Comparison of ENCODE assay signal across 8 mouse cellular contexts in the genomic region with DNA sequence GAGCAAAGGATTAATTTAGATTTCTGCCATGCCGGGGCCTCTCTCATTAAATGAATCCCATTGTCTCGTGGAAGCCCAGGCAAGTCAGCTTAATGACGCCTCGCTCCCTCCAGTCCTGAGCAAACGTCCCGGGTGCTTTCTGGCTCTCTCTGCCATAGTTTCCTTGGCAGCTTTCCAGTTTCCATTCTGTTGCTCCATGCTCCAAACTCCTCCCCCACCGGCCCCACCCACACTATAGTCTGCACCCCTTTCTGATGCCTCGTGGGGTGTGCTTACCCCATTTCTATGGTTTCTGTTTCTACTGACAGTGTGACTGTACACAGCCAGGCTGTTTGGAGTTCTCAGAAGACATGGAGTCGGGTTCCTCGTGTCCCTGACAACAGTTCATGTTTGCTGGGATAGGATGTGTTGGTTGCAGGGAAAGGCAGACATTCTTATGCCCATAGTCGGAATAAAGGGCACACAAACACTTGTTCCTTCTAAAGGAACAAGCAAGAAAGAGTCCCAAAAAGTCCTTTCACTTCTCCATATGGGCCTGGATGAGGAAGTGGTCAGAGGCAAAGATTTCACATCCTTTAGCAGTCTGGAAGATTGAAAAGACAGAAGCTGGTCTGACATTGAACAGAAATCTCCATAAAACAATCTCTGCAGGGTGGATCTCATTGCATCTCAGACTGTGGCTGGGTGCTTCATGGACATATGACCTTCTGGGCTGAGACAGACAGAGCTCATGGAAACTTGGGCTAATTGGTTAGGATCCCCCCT. TPM values are rescaled to one million over a fixed set of nuclear protein-coding genes. Genes with fewer than 3 reads are reported as not detected.
DNase-seq lines count a peak whose midpoint lies in the region; ATAC-seq and TF ChIP-seq lines count a peak whose summit lies in the region.

No protein-coding gene starts in this region.

- peak overlapping the region; percentile 88 for H3K27ac ChIP-seq in forebrain, embryonic 10.5 days
- H3K27ac ChIP-seq in forebrain, embryonic 15.5 days (replicated peaks), result no peak overlapping the region
- H3K27ac ChIP-seq in heart, adult 2 months, result peak overlapping the region; percentile 59
- H3K27ac ChIP-seq in limb, embryonic 11.5 days (replicated peaks; ENCODE audit: low read depth, low read length), result peak overlapping the region; percentile 98
- peak overlapping the region; percentile 31; the same call in 1 of the 2 replicates for H3K27ac ChIP-seq in midbrain, embryonic 15.5 days

- 0 out of 2 replicates have a peak, but pooled peaks cover 4% of the 10 kb centered on the region for H3K9me3 ChIP-seq in forebrain, embryonic 10.5 days
- no peaks in the 10 kb centered on the region for H3K9me3 ChIP-seq in forebrain, embryonic 15.5 days
- no peaks in the 10 kb centered on the region for H3K9me3 ChIP-seq in limb, embryonic 11.5 days (ENCODE audit: control insufficient read depth, low read length)
- no peaks in the 10 kb centered on the region for H3K9me3 ChIP-seq in midbrain, embryonic 15.5 days

- 29% methylated on average over 11 of the region's 11 CpGs for WGBS in forebrain, embryonic 10.5 days
- WGBS in forebrain, embryonic 15.5 days, result 7% methylated on average over 11 of the region's 11 CpGs
- 14% methylated on average over 11 of the region's 11 CpGs for WGBS in heart, adult 2 months
- 23% methylated on average over 11 of the region's 11 CpGs for WGBS in limb, embryonic 11.5 days
- 20% methylated on average over 11 of the region's 11 CpGs for WGBS in midbrain, embryonic 15.5 days

- no peak overlapping the region for H3K4me2 ChIP-seq in forebrain, embryonic 15.5 days (replicated peaks)
- H3K4me2 ChIP-seq in limb, embryonic 11.5 days (ENCODE audit: low read depth, severe bottlenecking), result peak overlapping the region; percentile 10; the same call in 1 of the 2 replicates
- no peak overlapping the region for H3K4me2 ChIP-seq in midbrain, embryonic 15.5 days

- intact Hi-C loops in heart, adult 2 months (cut with DNase I), result no loop called here

- TF ChIP-seq CTCF in heart, adult 2 months (IDR thresholded peaks at IDR 0.05), result no peak

- H3K4me3 ChIP-seq in forebrain, embryonic 10.5 days, result no peak overlapping the region
- H3K4me3 ChIP-seq in forebrain, embryonic 15.5 days, result no peak overlapping the region
- no peak overlapping the region for H3K4me3 ChIP-seq in heart, adult 2 months
- H3K4me3 ChIP-seq in limb, embryonic 11.5 days (ENCODE audit: low read depth, low read length), result no peak overlapping the region
- H3K4me3 ChIP-seq in midbrain, embryonic 15.5 days, result no peak overlapping the region

- H3K27me3 ChIP-seq in forebrain, embryonic 10.5 days (ENCODE audit: poor library complexity, severe bottlenecking), result peaks cover 17% of the 10 kb centered on the region
- peaks cover 9% of the 10 kb centered on the region; the same call in 1 of the 2 replicates for H3K27me3 ChIP-seq in forebrain, embryonic 15.5 days
- H3K27me3 ChIP-seq in heart, adult 2 months (ENCODE audit: control insufficient read depth, insufficient read depth, low read length), result no peaks in the 10 kb centered on the region
- no peaks in the 10 kb centered on the region for H3K27me3 ChIP-seq in limb, embryonic 11.5 days (ENCODE audit: control insufficient read depth, insufficient read depth, low read length)
- H3K27me3 ChIP-seq in midbrain, embryonic 15.5 days (replicated peaks), result no peaks in the 10 kb centered on the region

- no peak overlapping the region for H3K9ac ChIP-seq in forebrain, embryonic 15.5 days (replicated peaks)
- H3K9ac ChIP-seq in heart, adult 2 months (ENCODE audit: low read depth, low read length), result no peak overlapping the region
- peak overlapping the region; percentile 45; the same call in 1 of the 2 replicates for H3K9ac ChIP-seq in limb, embryonic 11.5 days (ENCODE audit: low read length)
- no peak overlapping the region for H3K9ac ChIP-seq in midbrain, embryonic 15.5 days

- H3K79me2 ChIP-seq in heart, adult 2 months (replicated peaks; ENCODE audit: control insufficient read depth, insufficient read depth, low read length), result no peaks in the 10 kb centered on the region

- H3K4me1 ChIP-seq in forebrain, embryonic 10.5 days, result peaks cover 67% of the 10 kb centered on the region
- peaks cover 23% of the 10 kb centered on the region for H3K4me1 ChIP-seq in forebrain, embryonic 15.5 days
- H3K4me1 ChIP-seq in heart, adult 2 months (ENCODE audit: control insufficient read depth, insufficient read depth, low read length), result peaks cover 10% of the 10 kb centered on the region
- H3K4me1 ChIP-seq in limb, embryonic 11.5 days (ENCODE audit: control insufficient read depth, insufficient read depth, low read length), result peaks cover 57% of the 10 kb centered on the region
- H3K4me1 ChIP-seq in midbrain, embryonic 15.5 days, result peaks cover 22% of the 10 kb centered on the region

- no peak for ATAC-seq in forebrain, embryonic 15.5 days (replicated peaks)
- ATAC-seq in limb, embryonic 11.5 days (ENCODE audit: insufficient number of reproducible peaks, low FRiP score, low TSS enrichment, low read depth), result no peak
- ATAC-seq in midbrain, embryonic 15.5 days (replicated peaks), result no peak
- ATAC-seq in erythroblast, adult 5-6 weeks (replicated peaks; ENCODE audit: low FRiP score, poor library complexity, severe bottlenecking), result no peak

- H3K36me3 ChIP-seq in forebrain, embryonic 10.5 days (replicated peaks), result no peaks in the 10 kb centered on the region
- no peaks in the 10 kb centered on the region for H3K36me3 ChIP-seq in forebrain, embryonic 15.5 days
- H3K36me3 ChIP-seq in heart, adult 2 months (ENCODE audit: control insufficient read depth, insufficient read depth, low read length), result peaks cover 2% of the 10 kb centered on the region; the same call in 1 of the 2 replicates
- H3K36me3 ChIP-seq in limb, embryonic 11.5 days (ENCODE audit: control insufficient read depth, insufficient read depth, low read length), result no peaks in the 10 kb centered on the region
- H3K36me3 ChIP-seq in midbrain, embryonic 15.5 days (replicated peaks), result no peaks in the 10 kb centered on the region

- TF ChIP-seq EP300 in heart, adult 2 months (IDR thresholded peaks at IDR 0.05; ENCODE audit: insufficient read depth, low read depth, low read length), result peak; percentile 7; the same call in 1 of the 2 replicates

- DNase-seq in forebrain, embryonic 10.5 days (ENCODE audit: extremely low spot score, low spot score), result peak; percentile 38
- peak; percentile 66 for DNase-seq in brain, adult 2 months (ENCODE audit: low read depth, low spot score)
- peak; percentile 76 to 83 for DNase-seq in heart, adult 2 months
- peak; percentile 49 for DNase-seq in kidney, adult 11 months
- peak; percentile 59 for DNase-seq in limb, embryonic 11.5 days (ENCODE audit: low spot score)

- 0 out of 2 replicates have a peak, but pooled peaks have one; percentile 17 for TF ChIP-seq POLR2A in heart, adult 2 months (IDR thresholded peaks at IDR 0.05; ENCODE audit: insufficient read depth, low read depth, low read length)

RNA-seq across cellular contexts. Expression of gene Sulf2, which starts 25.5 kb away (rescaled TPM):
- polyA plus RNA-seq in forebrain, embryonic 10.5 days (2016; fragmentation: Nextera tagmentation; extraction: Ambion mirVana), result 71.1 and 73.6 TPM in 2 replicates
- 30.3 and 36.0 TPM in 2 replicates for polyA plus RNA-seq in forebrain, embryonic 15.5 days (2015; fragmentation: Nextera tagmentation; extraction: Ambion mirVana)
- 10 to 100 TPM; 38.5 to 43.9 TPM for total RNA-seq in heart, adult 2 months (2021)
- 51.0 and 75.1 TPM in 2 replicates for polyA plus RNA-seq in heart, adult 2 months (2012; rRNA removed)
- 193 and 210 TPM in 2 replicates for polyA plus RNA-seq in limb, embryonic 11.5 days (2014; fragmentation: Nextera tagmentation; extraction: Ambion mirVana)
- polyA plus RNA-seq in midbrain, embryonic 15.5 days (2015; fragmentation: Nextera tagmentation; extraction: Ambion mirVana), result 106 and 108 TPM in 2 replicates
- 2.5 and 5.4 TPM in 2 replicates for total RNA-seq in erythroblast, adult 5-6 weeks (2015; ENCODE audit: low replicate concordance)
- 1.1 and 6.0 TPM in 2 replicates for total RNA-seq in erythroblast, adult 5-6 weeks (2017; ENCODE audit: low replicate concordance)
